14 mouse cellular contexts compared by ENCODE assay signal in genomic region chr4:120830767-120831166, GRCm38 (mm10).
"Had no signal": no experiment of that assay in that cellular context is flagged by ENCODE, and none has a peak within 500 bp of the region (broad histone marks: within the 10 kb centered on the region; RNA-seq: fewer than 3 reads in every experiment).

No protein-coding gene starts in this region.

- ATAC-seq: intestine, embryonic 16.5 days; liver, embryonic 12.5 days; midbrain, embryonic 13.5 days; midbrain, embryonic 16.5 days had no signal

- DNase-seq: kidney, adult 18-20 months; kidney, adult 9 months; kidney, postnatal 14 days; kidney, postnatal 4 days; liver; lung, adult 18-20 months; lung, postnatal 10 days; lung, postnatal 36 days; thymus, adult 18-20 months; thymus, postnatal 36 days had no signal
